Mouse (Mus musculus) ovary, adult 18-20 months (tissue): ENCODE measurements around the gene Pex5l.

Experiments
- DNase-seq: peaks from one replicate; pipeline ENCODE4 v3.0.0; 2022; ENCODE audit warnings: low spot score, mixed read lengths

Pex5l gene

DNA sequence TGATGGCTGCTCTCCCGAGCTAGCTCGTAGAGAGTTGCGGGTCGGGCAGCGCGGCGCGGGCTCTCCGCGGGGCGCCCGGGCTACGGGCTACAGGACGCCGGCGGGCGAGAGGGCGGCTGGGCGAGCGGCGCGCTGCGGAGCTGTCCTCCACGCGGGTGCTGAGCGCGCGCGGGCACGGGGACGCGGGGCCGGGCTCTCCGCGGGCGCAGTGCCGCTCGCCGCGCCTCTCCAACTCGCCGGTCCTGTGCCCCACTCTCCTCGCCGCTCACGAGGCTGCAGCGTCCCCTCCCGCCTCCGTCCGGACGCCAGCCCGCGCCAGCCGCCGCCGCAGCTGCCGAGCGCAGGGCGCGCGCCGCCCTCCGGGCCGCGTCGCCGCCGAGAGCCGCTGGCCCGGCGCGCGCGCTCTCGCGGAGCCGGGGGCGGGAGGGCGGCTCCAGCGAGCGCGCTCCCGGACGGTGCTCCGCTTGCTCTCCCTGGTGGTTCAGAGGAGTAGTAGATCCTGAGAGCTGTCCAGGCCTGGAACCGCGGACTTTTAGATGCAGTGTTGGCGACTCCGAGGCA is at the start of gene Pex5l:
TSS of gene Pex5l (minus strand) at position 347 of the 561 bp plus-strand sequence.
- peak; percentile 46 for DNase-seq

DNA sequence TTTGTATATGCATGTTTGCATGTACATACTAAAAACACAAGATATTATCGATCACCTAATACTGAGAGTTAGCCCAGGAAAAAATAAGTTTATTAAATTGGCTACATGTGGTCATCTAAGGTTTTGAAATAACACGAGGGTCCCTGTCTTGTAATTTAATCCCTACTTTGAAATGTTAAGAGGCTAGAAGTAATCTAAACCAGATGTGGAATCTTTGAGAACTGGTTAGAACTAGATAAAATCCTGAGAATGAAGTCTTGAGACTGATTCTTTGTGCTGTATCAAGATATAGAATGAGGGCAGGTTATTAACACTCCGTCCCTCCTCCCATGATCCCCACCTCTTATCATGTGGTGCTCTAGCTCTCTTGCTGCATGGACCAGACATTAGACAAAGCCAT is 22.1 kb upstream of the Pex5l start:
- DNase-seq = no peak

DNA sequence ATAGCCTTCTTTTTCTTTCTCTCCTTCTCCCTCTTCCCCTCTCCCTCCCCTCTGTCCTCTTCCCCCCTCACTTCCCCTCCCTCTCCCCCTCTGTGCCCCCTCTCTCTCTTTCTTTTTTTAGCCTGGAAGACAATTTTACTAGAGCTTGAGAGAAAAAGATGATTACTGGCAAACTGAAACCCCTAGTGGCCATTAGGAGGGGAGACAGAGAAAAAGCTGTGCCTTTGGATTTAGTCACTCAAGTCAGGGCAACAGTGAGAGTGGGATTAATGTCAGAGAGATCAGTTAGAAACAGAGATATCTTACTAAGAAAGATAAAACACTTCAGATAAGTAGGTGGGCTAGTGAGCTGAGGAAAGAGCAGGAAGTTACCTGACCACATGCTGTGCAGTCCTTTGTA is 20.8 kb upstream of the Pex5l start:
- DNase-seq = no peak

DNA sequence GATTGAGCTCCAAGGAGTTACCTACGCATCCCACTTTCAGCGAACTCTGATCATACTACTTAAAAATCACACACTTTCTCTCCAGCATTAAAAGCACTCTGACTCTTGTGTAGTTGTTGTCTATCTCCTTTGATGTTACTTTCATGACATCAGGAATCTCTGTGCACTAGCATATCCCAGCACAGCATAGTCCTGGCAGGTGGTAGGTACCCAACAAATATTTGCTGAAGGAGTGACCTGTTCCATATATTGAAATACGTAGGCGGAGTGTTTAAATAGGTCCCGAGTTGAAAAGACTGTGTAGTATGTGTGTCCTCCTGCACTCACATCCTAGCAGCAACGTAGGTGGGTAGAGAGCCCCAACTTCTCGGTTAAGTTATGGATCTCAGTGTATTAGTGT is 545 bp upstream of the Pex5l start:
- no peak for DNase-seq

DNA sequence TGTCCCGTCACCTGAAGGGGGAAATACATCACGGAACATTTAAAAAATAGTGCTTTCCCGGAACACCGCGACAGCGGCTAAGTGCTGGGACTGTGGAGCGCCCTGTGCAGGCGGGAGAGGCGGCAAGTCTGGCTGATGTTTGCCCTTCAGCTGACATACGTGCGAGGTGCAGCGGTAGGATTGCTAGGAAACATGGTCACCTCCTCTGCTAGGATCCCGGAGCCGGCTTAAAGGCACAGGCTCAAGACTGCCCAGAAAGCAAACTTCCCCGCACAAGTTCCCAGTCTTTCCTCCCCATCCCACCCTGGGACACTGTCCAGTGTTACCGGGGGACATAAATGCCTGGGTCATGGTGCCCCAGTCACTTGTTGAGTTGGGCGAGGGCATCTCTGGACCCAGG is 649 bp downstream of the Pex5l start:
- no peak for DNase-seq

DNA sequence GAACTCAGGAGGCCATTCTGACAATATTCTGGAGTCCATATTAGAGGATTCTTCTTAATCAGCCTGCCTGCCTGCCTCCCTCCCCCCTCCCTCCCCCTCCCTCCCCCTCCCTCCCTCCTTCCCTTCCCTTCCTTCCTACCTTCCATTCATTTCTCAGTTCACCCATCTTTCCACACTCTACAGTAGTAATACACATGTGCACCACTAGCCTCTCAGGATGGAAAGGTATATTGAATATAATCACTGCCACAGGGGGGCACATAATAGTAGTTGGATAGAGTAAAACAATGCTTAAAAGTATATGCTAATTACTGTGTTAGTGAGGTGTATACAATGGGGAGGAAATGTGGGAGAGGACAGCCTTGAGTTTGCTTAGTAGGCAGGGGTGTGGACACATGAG is 13.1 kb downstream of the Pex5l start:
- no peak for DNase-seq

DNA sequence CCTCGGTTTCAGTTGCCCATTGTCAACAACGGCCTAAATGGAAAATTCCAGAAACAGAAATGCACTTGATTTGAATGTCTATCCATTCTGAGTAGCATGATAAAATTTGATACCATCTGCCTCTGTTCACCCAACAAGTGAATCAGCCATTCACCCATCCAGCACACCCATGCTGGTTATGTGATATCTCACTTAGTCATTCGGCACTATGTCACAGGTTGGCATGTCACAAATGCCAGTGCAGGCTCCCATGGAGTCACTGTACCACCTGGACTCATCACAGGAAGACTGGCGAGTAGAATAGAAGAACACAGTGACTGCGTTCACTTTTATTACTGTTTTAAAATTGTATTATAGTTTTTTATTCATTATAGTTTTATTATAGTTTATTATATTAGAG is 18.3 kb downstream of the Pex5l start:
- DNase-seq = no peak

DNA sequence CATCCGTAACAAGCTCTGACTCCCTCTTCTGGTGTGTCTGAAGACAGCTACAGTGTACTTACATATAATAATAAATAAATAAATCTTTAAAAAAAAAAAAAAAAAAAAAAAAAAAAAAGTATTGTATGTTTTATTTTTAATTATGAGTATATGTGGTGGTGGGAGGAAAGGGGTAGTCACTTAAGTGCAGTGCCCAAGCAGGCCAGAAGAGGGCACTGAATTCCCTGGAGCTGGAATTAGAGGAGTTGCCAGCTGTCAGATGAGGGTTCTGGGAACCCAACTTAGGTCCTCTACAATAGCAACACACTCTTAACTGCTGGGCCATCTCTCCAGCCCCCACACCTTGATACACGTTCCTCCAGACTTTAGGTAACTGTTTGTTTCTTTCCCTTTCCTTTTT is 37.3 kb downstream of the Pex5l start:
- DNase-seq = no peak

DNA sequence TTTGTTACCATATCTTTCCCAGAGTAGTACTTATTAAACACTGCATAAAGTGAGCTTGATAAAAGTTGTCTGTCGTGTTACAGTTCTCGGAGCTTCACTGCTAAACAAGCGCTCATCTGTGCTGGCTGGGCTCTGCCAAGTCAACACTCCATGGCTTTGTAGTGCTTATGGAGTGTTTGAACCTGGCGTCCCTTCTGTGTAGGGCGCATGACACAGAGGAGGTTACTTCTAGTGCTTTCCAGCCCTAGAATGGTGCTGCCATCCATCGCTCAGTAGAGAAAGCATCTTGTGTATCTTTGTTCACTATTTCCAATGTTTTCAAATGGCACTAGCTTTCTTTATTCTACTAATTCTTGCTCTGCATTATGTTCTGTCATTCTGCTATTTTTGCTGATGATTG is 39.5 kb downstream of the Pex5l start:
- no peak for DNase-seq

DNA sequence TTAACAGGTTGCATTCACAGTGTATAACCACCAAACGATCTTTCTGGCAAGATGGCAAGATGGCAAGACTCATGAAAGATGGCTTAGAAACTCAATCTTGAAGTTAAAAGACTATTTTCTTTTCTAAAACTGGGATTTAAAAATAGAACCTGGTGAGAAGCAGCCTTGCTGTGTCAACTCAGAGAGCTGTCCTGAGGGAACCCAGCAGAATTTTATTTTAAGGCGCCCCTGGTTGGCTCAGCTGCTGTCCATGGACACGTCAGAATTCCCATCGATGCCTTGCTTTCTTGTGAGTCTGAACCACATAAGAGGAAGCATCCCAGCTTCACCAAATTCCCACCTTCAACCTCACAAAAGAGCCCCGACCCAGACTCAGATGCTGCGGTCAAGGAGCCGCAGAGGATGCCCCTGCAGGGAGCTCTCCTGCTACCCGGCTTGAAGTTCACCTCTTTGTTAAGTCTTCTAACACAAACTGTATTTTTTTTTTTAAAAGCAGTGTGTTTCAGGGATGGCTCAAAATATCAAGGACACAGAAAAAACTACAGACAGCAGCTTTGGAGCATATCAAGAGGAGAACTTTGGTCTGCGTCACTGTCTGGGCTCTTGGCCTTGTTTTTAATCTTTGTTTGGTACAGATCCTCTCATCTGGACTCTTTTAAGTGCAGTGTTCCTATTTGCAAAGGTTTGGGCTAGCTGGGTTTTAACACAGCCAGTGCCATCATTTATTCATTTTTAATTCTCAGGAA is 44.3 kb downstream of the Pex5l start:
- no peak for DNase-seq

DNA sequence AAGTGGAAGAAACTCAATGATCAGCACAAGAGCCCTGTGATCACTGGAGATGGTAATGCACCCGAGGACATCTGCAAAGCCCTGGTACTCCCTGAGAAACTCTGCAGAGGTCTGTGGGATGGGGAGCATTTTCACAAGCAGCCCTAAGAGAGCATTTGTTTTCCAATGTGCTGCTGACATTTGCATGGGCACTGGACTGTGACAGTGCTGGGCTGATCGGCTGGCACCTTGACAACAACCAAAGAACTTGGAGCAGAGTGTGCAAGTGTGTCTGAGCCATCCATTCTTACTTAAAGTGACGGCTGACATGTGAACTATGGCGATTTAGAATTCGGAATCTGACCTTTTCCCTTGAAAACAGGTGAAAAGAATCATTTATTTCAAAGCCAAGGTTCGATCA is 49.4 kb downstream of the Pex5l start:
- DNase-seq = no peak

DNA sequence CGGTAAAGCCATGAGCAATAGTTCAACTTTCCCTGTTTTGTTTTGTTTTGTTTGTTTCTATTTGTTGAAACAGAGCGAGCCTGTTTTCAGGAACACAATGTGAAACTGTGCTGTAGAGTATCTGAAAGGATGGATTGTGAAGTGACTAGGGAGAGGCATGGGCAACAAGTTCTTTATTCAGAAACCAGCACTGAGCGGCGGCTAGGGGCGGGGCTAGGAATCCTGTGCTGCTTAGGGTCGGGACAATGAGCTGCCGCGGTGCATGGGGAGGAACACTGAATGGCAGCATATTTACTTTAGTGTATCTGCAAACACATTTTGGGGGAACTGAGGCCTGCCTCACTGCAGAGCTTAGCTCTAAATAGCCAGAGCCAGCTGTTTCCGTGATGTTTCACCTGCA is 53.0 kb downstream of the Pex5l start:
- DNase-seq = no peak

DNA sequence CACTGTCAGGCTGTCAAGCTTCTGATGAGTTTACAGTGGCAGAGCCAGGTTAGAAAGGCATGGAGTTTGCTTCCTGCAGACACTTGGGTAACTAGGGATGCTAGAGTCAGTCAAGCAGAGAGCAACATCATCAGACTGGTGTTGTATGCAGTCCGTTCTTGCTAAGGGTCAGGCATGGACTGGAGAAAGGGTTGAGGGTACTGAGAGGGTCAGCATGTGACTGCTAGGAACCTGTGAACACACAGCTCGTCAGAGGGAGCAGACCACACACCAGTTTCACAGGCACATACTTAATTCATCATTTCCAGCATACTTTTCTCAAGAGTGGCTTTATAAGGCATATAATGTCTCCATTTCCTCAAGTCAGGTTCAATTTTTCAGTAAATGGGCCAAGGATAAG is 53.6 kb downstream of the Pex5l start:
- no peak for DNase-seq

DNA sequence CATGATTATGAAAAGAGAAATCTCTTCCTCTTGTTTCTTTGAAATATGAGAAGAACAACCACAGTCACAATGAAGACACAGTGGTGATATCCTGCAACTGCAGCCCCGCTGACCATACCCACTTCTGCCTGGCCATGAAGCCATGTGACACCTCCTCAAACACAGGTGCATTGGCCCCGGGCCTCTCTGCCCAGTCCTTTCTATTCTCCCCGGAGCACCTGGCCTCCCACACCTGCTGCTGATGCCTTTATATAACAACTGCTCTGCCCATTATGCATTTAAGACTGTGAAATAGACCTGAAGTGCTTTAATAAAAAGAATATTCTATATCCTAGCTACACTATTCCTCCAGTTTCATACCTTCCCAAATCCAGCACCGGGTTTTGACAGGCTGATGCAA is 54.8 kb downstream of the Pex5l start:
- no peak for DNase-seq

DNA sequence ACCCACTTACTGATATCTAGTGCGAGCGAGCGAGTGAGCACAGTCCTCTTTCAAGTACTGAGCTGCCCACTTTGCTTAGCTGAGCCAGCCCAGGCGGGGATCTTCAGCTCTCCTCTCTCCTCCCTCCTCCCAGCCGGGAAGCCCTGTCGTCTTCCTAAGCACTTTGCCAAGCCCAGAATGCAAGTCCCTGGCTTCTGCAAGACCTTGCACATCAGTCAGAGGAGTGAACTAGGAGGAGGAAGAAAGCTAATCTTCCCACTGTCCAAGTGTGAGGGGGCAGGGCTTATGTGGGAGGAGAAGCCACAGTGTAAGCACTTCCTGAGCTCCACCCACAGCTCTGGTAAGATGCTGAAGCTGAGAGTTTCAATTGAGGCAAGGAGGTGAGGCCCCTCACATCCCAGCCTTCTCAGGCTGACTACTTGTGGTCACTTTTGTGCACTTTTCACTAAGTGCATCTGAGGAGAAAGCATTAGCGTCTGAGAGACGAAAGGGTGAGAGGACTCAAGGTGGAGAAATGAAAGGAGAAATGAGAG is 60.2 kb downstream of the Pex5l start:
- DNase-seq = no peak

DNA sequence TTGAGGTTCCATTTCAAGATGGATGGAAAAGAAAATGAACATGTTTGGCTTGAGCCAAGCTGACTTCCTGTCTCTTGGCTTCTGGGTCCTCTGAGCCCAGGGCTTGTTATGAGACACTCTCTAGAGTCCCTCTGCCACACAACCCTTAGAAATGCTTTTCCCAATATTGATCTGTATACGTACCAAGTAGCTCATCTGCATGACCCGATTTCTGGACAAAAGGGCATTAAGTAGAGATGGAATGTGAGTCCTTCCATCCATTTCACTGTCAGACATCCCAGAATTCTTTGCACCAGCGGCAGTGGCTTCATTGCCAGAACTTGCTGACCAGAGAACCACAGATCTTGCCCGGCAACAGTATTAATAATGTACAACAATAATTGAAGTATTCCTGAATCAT is 61.3 kb downstream of the Pex5l start:
- no peak for DNase-seq

DNA sequence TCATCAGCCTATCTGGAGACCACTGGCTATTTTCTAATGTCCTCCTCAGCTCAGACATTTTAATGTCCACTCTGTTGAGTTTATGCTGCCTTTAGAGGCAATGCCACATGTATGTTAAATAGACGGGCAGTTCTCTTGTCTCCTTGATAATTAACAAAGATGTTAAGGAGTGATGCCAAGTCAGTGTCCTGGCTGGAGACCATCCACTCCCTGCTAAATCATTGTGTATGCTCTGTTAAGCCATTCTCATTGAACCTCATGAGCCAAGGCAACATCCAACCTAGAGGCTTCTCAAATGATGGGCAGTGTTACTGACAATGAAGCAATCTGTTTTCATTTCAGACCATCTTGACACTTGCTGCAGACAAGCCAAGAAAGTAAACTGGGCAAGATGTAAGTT is 63.4 kb downstream of the Pex5l start:
- DNase-seq = no peak

DNA sequence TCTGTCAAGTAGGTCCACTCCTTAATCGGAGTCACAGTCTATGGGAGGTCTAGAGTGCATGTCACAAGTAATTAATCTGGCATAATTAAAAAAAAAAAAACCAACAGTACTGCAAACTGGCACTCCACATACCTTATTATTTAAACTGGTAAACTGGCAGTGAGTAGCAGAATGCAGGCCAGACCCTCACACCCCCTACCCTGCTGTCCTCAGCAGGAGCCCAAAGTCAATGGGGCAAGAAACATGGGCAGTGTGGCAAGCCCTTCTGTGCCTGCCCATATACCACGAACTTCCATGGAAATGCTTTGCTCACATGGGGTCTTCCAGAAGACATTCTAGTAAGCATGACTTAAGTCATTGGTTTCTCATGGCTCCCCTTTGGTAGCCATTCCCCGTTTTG is 63.9 kb downstream of the Pex5l start:
- no peak for DNase-seq

DNA sequence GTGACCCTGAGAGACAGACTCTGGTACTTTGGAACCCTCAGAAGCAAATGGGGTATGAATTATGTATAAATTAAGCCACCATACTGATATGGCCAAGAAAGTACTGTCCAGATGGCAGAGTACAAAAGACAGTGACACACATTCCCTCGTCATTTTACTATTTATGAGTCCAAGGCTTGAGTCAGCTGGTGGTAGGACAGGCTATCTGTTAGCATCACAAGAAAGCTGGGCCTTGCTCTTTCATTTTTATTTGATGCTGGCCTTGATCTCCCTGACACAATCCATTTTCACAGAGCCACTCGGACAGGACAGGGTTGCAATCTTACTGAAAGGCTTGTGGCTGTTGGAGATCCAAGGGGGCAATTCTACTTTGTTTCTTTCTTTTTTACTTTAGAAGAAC is 67.4 kb downstream of the Pex5l start:
- no peak for DNase-seq

DNA sequence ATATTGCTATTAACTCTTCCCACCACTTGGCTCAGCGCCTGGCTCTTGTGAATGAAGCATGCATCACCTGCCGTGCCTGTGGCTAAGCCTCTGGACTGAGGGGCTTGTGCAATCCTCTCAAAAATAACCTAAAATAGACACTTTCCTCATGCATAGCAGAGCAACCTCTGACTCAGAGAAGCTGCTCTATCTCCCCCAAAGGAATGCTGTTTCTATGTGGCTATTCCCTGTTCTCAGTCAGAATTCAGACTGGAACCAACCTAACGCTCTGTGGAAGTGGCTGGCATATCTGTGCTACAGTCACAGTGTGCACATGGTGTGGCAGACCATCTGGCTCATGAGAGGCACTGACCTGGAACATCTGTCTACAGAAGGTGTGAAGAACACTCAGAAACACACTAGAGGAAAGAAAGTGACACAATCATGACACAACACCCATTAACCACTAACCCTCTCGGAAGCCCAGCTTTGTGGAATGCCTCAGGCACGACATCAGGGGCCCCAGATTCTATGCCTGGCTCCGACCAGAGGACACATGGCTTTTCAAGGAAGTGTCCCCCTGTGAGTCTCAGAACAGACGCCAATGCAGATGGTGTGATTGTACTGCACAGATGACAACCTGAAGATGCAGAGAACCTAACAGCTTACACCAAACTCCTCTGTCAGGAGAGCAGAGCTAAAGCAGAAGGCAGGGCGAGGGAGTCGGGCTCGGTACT is 68.6 kb downstream of the Pex5l start:
- DNase-seq = no peak

DNA sequence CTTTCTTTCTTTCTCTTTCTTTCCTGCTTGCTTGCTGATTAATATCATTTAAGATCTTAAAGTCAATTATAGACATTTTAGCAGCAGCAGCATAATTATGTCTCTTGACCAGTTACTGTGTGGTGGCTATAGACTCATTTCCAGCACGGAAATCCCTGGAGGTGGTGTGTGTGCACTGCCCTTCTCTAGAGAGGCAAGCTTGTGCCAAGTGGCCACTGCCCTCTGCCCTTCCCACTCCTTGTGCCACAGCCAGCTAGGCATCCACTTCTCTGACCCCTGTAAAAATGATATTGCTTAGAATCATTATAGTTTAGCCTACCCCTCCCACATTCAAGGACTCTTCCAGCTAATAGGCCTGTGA is 69.2 kb downstream of the Pex5l start:
- DNase-seq = no peak

DNA sequence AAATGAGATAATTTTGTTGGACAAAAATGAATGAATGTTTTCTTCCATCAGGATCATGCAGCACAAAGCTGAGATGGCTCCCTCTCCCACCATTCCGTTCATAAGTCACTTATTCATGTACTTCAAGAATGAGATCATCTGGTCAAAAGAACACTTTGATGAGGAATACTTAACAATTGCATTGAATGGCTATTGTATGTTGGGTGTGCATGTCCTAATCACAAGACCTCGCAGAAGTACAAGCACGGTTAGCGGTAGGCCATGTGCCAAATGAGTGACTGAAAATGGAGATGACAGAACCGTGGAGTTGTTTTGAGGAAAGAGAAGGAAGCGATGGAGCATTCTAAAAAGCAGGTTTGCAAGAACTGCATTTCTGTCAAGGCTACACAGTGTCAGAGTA is 72.3 kb downstream of the Pex5l start:
- no peak for DNase-seq

DNA sequence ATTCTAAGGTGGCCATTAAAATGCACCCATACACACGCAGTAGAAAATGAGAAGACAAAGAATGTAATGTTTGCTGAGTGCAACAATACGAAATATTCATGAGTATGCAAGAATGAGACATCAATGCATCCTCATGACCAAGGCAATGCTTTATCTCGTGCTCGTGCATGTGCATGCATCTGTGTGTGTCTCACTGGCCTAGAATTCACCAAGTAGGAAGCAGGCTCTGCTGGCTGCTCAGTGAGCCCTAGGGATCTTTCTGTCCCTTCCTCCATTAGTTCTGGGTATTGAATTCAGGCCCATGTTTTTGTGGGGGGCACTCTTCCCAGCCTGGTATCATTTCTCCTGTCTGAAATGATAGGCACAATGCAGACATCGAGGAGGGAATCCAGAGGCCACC is 74.9 kb downstream of the Pex5l start:
- no peak for DNase-seq
